Mouse (Mus musculus): ENCODE data around the gene Smc3. TPM values are rescaled to one million over a fixed set of nuclear protein-coding genes. Genes with fewer than 3 reads are reported as not detected.

The Smc3 gene
- polyA plus RNA-seq, 1 experiment from 2014 or later, result 38.5 TPM

DNA sequence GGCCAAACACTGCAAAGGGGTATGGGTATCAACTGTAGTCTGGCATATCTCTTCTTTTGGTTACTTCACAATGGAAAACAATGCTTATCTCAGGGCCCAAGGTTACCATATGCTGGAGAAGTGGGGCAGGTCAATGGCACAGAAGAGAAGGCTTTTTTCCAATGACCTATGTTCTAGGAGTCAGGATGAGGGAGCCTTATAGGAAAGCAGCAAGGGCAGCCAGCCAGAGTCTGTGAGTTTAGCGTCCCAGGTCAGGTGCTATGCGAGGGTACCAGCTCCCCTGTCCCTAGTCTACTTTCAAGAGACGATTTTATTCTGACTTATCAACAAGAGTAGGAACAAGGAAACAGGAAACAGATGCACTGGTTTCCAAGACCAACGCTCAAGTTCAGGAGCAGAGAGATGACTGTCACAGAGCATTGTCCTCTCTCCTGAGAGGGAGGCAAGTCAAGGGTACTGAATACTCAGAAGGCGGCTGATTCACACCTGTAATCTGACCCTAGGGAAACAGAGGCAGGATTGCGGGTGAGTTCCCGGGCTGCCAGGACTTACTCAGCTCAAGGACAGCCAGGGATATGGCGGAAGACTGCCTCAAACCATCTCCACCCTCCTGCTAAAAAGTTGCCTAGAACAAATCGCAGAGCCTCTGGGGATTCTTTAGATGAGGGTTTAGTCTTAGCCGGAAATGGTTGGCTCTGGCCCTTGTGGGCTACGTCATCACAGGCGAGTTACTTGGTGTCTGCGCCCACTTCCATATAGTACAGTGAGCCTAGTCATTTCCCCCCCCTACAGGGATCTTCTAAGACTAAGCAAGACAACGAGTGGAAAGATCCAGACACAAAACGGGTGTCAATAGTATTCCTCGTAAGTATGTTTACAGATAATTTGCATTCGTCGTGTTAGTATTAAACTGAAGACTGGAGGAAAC is 28.4 kb upstream of the Smc3 start:
- no peaks in the 10 kb centered on the region for H3K9me3 ChIP-seq (ENCODE audit: control insufficient read depth, low read length)
- peaks cover 22 to 33% of the 10 kb centered on the region in 2 experiments for H3K4me1 ChIP-seq (ENCODE audit: control insufficient read depth in 2 of 2, insufficient read depth in 2 of 2, low read length in 2 of 2)
- no peak overlapping the region for H3K4me2 ChIP-seq (ENCODE audit: low read length)
- no peak overlapping the region for H3K4me3 ChIP-seq (ENCODE audit: control insufficient read depth in 1 of 2, insufficient read depth in 1 of 2, low read depth in 1 of 2, low read length in 2 of 2)
- no peak overlapping the region for H3K9ac ChIP-seq (ENCODE audit: low read length)
- no peak for ATAC-seq (ENCODE audit: insufficient number of reproducible peaks, insufficient read depth, low FRiP score, low read depth)
- WGBS, result 66% methylated on average over 18 of the region's 18 CpGs
- no peak overlapping the region for H3K27ac ChIP-seq (replicated peaks in 1 of 2; ENCODE audit: control insufficient read depth in 1 of 2, insufficient read depth in 1 of 2, low read depth in 2 of 2, low read length in 2 of 2)
- H3K27me3 ChIP-seq (ENCODE audit: control insufficient read depth, insufficient read depth, low read length), result no peaks in the 10 kb centered on the region
- no peaks in the 10 kb centered on the region for H3K36me3 ChIP-seq (ENCODE audit: control insufficient read depth, insufficient read depth, low read length)

DNA sequence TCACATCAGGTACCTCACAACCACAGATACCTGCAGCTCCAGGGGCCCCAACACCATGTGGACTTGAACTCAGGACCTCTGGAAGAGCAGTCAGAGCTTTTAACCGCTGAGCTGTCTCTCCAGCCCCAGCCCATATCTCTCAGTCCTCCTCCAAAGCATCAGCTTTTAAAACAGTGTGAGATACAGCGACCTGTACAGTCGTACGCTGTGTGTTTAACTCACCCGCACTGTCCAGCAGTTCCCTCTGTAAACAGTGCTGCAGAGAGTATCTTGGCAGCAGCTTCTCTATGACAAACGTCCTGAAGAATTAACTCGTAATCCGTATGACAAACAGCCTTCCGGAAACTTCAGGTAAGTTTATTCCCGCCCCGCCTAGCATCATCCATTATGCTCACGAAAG is 27.6 kb upstream of the Smc3 start:
- Histone ChIP-seq H3K27me3 (ENCODE audit: control insufficient read depth, insufficient read depth, low read length) (no peaks in the 10 kb centered on the region), H3K36me3 (ENCODE audit: control insufficient read depth, insufficient read depth, low read length) (no peaks in the 10 kb centered on the region), H3K27ac (replicated peaks in 1 of 2; ENCODE audit: control insufficient read depth in 1 of 2, insufficient read depth in 1 of 2, low read depth in 2 of 2, low read length in 2 of 2) (no peak overlapping the region), H3K4me2 (ENCODE audit: low read length) (no peak overlapping the region), H3K4me3 (ENCODE audit: control insufficient read depth in 1 of 2, insufficient read depth in 1 of 2, low read depth in 1 of 2, low read length in 2 of 2) (no peak overlapping the region), H3K9ac (ENCODE audit: low read length) (no peak overlapping the region), H3K4me1 (ENCODE audit: control insufficient read depth in 2 of 2, insufficient read depth in 2 of 2, low read length in 2 of 2) (peaks cover 25 to 39% of the 10 kb centered on the region in 2 experiments), H3K9me3 (ENCODE audit: control insufficient read depth, low read length) (no peaks in the 10 kb centered on the region)
- ATAC-seq (ENCODE audit: insufficient number of reproducible peaks, insufficient read depth, low FRiP score, low read depth), result no peak
- 75% methylated on average over 12 of the region's 12 CpGs for WGBS

DNA sequence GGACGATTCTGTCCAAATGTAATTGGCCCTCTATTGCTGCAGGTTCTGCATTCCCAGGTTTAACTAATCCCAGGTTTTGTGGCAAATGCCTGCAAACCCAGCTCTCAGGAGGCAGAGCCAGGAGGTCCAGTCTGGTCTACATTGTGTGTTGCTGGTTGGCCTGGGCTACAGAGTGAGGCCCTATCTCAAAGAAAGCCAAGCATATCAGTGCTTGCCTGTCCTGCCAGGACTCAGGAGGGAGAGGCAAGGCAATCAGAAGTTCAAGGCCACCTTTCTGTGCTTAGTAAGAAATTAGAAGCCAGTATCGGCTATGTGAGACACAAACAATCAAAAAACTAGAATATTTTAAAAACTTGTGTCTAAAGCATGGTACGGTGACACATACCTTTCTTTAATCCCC is 27.0 kb upstream of the Smc3 start:
- H3K36me3 ChIP-seq (ENCODE audit: control insufficient read depth, insufficient read depth, low read length), result no peaks in the 10 kb centered on the region
- no peak for ATAC-seq (ENCODE audit: insufficient number of reproducible peaks, insufficient read depth, low FRiP score, low read depth)
- WGBS, result 88% methylated on average over 3 of the region's 3 CpGs

DNA sequence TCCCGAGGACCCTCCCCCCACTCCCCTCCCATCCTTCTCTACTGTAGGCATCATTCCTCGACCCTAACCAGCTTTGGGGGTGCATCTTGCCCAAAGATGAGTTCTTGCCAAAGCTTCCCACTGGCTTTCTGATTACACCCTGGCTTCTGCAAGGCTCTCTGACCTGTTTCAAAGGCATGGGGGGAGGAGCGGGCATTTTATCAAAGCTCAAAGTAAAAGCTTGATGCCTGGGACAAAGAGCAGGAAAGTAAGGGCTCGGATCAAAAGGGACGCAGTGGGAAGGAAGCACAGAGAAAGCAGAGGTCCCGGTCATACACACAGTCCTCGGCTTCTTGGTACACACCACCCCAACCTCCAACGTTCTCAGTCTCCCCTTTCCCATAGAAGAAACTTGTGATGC is 26.1 kb upstream of the Smc3 start:
- Histone ChIP-seq H3K4me3 (ENCODE audit: control insufficient read depth in 1 of 2, insufficient read depth in 1 of 2, low read depth in 1 of 2, low read length in 2 of 2) (no peak overlapping the region), H3K4me2 (ENCODE audit: low read length) (no peak overlapping the region), H3K4me1 (ENCODE audit: control insufficient read depth in 2 of 2, insufficient read depth in 2 of 2, low read length in 2 of 2) (peaks cover 23 to 34% of the 10 kb centered on the region in 2 experiments), H3K9me3 (ENCODE audit: control insufficient read depth, low read length) (no peaks in the 10 kb centered on the region), H3K27ac (replicated peaks in 1 of 2; ENCODE audit: control insufficient read depth in 1 of 2, insufficient read depth in 1 of 2, low read depth in 2 of 2, low read length in 2 of 2) (no peak overlapping the region), H3K36me3 (ENCODE audit: control insufficient read depth, insufficient read depth, low read length) (no peaks in the 10 kb centered on the region), H3K27me3 (ENCODE audit: control insufficient read depth, insufficient read depth, low read length) (no peaks in the 10 kb centered on the region), H3K9ac (ENCODE audit: low read length) (no peak overlapping the region)
- WGBS, result 56% methylated on average over 8 of the region's 8 CpGs
- no peak for ATAC-seq (ENCODE audit: insufficient number of reproducible peaks, insufficient read depth, low FRiP score, low read depth)

More for the DNA sequence above, 27.0 kb upstream of the Smc3 start:
- no peaks in the 10 kb centered on the region for H3K27me3 ChIP-seq (ENCODE audit: control insufficient read depth, insufficient read depth, low read length)
- no peak overlapping the region for H3K4me3 ChIP-seq (ENCODE audit: control insufficient read depth in 1 of 2, insufficient read depth in 1 of 2, low read depth in 1 of 2, low read length in 2 of 2)
- no peak overlapping the region for H3K9ac ChIP-seq (ENCODE audit: low read length)
- H3K9me3 ChIP-seq (ENCODE audit: control insufficient read depth, low read length), result no peaks in the 10 kb centered on the region
- no peak overlapping the region for H3K27ac ChIP-seq (replicated peaks in 1 of 2; ENCODE audit: control insufficient read depth in 1 of 2, insufficient read depth in 1 of 2, low read depth in 2 of 2, low read length in 2 of 2)
- H3K4me1 ChIP-seq (ENCODE audit: control insufficient read depth in 2 of 2, insufficient read depth in 2 of 2, low read length in 2 of 2), result peaks cover 25 to 39% of the 10 kb centered on the region in 2 experiments
- H3K4me2 ChIP-seq (ENCODE audit: low read length), result no peak overlapping the region

DNA sequence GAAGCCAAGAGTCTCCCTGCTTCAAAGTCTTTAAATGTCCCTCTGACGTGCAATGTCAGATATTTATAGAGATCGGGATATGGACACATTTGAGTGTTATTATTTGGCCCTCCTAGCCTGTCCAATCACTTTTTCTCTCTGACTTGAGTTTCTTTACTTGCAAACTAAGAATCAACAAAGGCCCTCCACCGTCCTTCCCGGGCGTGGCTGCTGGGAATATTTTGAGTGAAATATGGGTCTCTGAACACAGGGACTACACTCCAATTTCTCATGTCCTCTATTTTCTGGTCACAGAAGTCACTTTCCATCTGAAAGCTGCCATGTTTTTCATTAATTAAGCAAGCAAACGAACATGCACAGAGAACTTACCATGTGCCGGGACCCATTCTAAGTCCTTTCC is 25.7 kb upstream of the Smc3 start:
- peaks cover 23 to 34% of the 10 kb centered on the region in 2 experiments for H3K4me1 ChIP-seq (ENCODE audit: control insufficient read depth in 2 of 2, insufficient read depth in 2 of 2, low read length in 2 of 2)
- ATAC-seq (ENCODE audit: insufficient number of reproducible peaks, insufficient read depth, low FRiP score, low read depth), result no peak
- H3K36me3 ChIP-seq (ENCODE audit: control insufficient read depth, insufficient read depth, low read length), result no peaks in the 10 kb centered on the region
- H3K27me3 ChIP-seq (ENCODE audit: control insufficient read depth, insufficient read depth, low read length), result no peaks in the 10 kb centered on the region
- no peak overlapping the region for H3K27ac ChIP-seq (replicated peaks in 1 of 2; ENCODE audit: control insufficient read depth in 1 of 2, insufficient read depth in 1 of 2, low read depth in 2 of 2, low read length in 2 of 2)
- H3K9me3 ChIP-seq (ENCODE audit: control insufficient read depth, low read length), result no peaks in the 10 kb centered on the region
- no peak overlapping the region for H3K4me3 ChIP-seq (ENCODE audit: control insufficient read depth in 1 of 2, insufficient read depth in 1 of 2, low read depth in 1 of 2, low read length in 2 of 2)
- 83% methylated on average over 7 of the region's 7 CpGs for WGBS
- H3K9ac ChIP-seq (ENCODE audit: low read length), result no peak overlapping the region
- no peak overlapping the region for H3K4me2 ChIP-seq (ENCODE audit: low read length)

DNA sequence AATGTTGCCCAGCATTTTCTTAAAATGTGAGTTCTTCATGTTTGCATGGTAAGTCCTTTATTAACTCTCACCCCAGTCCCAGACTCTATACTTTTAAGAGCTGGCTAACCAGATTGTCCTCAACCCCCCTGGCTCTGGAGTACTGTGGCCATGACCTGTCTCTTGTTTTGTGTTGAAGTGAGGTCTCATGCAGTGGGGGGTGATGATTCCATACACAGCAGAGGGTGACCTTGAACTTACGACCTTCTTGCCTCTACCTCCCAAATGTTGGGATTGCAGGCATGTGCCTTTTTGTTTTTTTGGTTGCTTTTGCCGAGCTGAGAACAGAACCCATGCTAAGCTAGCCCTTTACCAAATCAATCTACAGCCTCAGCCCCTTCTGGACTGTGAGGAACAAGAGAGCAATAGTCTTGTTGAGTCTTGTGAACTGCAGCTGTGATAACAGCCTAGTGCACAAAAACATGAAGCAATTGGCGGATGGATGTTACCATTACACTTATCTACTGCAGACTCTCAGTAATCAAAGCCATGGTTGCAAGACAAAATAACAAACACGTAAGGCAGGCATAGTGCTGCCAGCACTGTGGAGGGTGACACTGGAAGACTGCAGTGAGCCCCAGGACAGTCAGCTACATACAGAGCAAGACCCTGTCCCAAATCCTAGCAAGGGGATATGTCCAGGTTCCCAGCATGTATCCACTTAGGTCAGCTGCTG is 24.7 kb upstream of the Smc3 start:
- WGBS, result 54% methylated on average over 4 of the region's 4 CpGs

DNA sequence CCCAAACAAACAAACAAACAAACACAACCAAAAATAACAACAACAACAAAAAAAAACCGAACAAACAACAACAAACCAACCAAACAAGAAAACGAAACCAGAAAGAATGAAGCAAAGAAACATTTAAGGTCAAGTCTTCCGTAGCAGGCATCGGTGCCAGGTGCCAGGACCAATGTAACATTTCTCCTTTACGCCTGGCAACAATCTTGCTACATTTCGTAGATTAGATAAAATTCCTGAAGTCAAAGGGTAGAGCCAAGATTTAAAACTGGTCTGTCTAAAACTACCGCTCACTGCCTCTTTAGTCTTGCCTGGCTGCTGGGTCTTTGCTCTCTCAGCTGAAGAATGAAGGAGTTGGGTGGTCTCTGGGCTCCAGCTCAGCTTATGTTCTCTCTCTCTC is 24.1 kb upstream of the Smc3 start:
- Histone ChIP-seq H3K4me3 (ENCODE audit: control insufficient read depth in 1 of 2, insufficient read depth in 1 of 2, low read depth in 1 of 2, low read length in 2 of 2) (no peak overlapping the region), H3K36me3 (ENCODE audit: control insufficient read depth, insufficient read depth, low read length) (no peaks in the 10 kb centered on the region), H3K27me3 (ENCODE audit: control insufficient read depth, insufficient read depth, low read length) (no peaks in the 10 kb centered on the region), H3K9me3 (ENCODE audit: control insufficient read depth, low read length) (no peaks in the 10 kb centered on the region), H3K4me2 (ENCODE audit: low read length) (peak overlapping the region; percentile 52), H3K27ac (replicated peaks in 1 of 2; ENCODE audit: control insufficient read depth in 1 of 2, insufficient read depth in 1 of 2, low read depth in 2 of 2, low read length in 2 of 2) (peak overlapping the region in 1 of 2 experiments; percentile 41; a peak in 1 of 4 replicates), H3K4me1 (ENCODE audit: control insufficient read depth in 2 of 2, insufficient read depth in 2 of 2, low read length in 2 of 2) (peaks cover 20 to 32% of the 10 kb centered on the region in 2 experiments), H3K9ac (ENCODE audit: low read length) (0 out of 2 replicates have a peak overlapping the region, but pooled peaks have one; percentile 30)
- ATAC-seq (ENCODE audit: insufficient number of reproducible peaks, insufficient read depth, low FRiP score, low read depth), result no peak
- WGBS, result 26% methylated on average over 7 of the region's 7 CpGs

More for the DNA sequence above, 24.7 kb upstream of the Smc3 start:
- Histone ChIP-seq H3K4me3 (ENCODE audit: control insufficient read depth in 1 of 2, insufficient read depth in 1 of 2, low read depth in 1 of 2, low read length in 2 of 2) (no peak overlapping the region), H3K4me2 (ENCODE audit: low read length) (peak overlapping the region; percentile 52), H3K9ac (ENCODE audit: low read length) (no peak overlapping the region), H3K27me3 (ENCODE audit: control insufficient read depth, insufficient read depth, low read length) (no peaks in the 10 kb centered on the region), H3K4me1 (ENCODE audit: control insufficient read depth in 2 of 2, insufficient read depth in 2 of 2, low read length in 2 of 2) (peaks cover 23 to 34% of the 10 kb centered on the region in 2 experiments), H3K36me3 (ENCODE audit: control insufficient read depth, insufficient read depth, low read length) (no peaks in the 10 kb centered on the region), H3K27ac (replicated peaks in 1 of 2; ENCODE audit: control insufficient read depth in 1 of 2, insufficient read depth in 1 of 2, low read depth in 2 of 2, low read length in 2 of 2) (peak overlapping the region in 1 of 2 experiments; percentile 41; a peak in 2 of 4 replicates), H3K9me3 (ENCODE audit: control insufficient read depth, low read length) (no peaks in the 10 kb centered on the region)
- no peak for ATAC-seq (ENCODE audit: insufficient number of reproducible peaks, insufficient read depth, low FRiP score, low read depth)
